Mouse (Mus musculus) midbrain, embryonic 10.5 days (tissue): ENCODE measurements at regions not wholly inside any gene's neighbourhood (a gene's known extent, or its start where the extent isn't known, plus 50 kb on each side); places are given as distances from the start of the nearest gene placed in this dataset.

Source experiments
- DNase-seq: peaks from one replicate; pipeline ENCODE4 v3.0.0-alpha.2; 2017; ENCODE audit warnings: low spot score
- H3K27ac ChIP-seq: fragments of 300-500 bp; sonication (generic); replicated peaks from 2 replicates; pipeline ENCODE4 v1.5.1; 2016; ENCODE audit warnings: mild to moderate bottlenecking
- H3K27me3 ChIP-seq: fragments of 300-500 bp; sonication (generic); 2 replicates; pipeline ENCODE4 v1.6.1; 2016; ENCODE audit warnings: low read depth, mild to moderate bottlenecking; ENCODE audit not compliant: poor library complexity, severe bottlenecking
- H3K36me3 ChIP-seq: fragments of 300-500 bp; sonication (generic); 2 replicates; pipeline ENCODE4 v1.6.1; 2016; ENCODE audit warnings: mild to moderate bottlenecking, moderate library complexity
- H3K4me1 ChIP-seq: fragments of 300-500 bp; sonication (generic); 2 replicates; pipeline ENCODE4 v1.6.1; 2016
- H3K4me3 ChIP-seq: fragments of 300-500 bp; sonication (generic); 2 replicates; pipeline ENCODE4 v1.5.1; 2016; ENCODE audit warnings: mild to moderate bottlenecking, moderate library complexity
- H3K9me3 ChIP-seq: fragments of 300-500 bp; sonication (generic); replicated peaks from 2 replicates; pipeline ENCODE4 v1.6.1; 2016; ENCODE audit warnings: mild to moderate bottlenecking
- WGBS: fragments of 180-500 bp; shearing (Covaris S2); methylation state at CpG from one replicate; pipeline ENCODE4 v1.1.7; 2016; 5-methylcytosine and 5-hydroxymethylcytosine counted together

DNA sequence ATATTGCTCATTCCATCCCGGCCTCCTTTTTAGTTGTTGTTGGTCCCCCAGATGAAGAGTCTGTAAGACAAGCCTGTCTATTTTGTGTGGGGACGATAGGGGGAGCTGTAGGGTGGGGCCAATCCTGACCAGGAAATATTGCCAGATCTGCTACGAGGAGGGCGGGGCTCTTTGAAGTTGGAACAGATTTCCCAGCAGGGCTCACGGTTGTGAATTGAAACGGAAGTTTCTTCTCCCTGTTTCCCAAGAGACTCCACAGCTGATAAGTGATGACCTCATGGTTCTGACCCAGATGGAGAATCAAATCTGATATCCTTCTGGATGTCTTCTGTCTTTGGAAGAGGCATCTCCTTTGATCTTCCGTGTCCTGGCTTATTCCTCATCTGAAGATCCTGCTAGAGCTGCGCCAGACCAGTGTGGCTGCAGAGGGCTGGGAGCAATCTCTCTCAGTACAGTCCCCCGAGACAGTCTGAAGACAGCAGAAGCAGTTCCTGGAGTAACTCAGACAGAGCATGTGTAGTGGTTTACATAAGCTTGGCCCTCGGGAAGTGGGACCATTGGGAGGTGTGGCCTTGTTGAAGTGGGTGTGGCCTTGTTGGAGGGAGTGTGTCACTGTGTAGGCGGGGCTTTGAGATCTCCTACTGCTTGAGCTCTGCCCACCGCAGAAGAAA lies 61.9 kb upstream of the Ctbp2 start:
- Histone ChIP-seq H3K27me3 (no peaks in the 10 kb centered on the region), H3K27ac (no peak overlapping the region), H3K9me3 (no peaks in the 10 kb centered on the region), H3K36me3 (no peaks in the 10 kb centered on the region), H3K4me1 (peaks cover 21% of the 10 kb centered on the region), H3K4me3 (peak overlapping the region; percentile 43)
- peak; percentile 54 for DNase-seq
- 17% methylated on average over 12 of the region's 12 CpGs for WGBS

DNA sequence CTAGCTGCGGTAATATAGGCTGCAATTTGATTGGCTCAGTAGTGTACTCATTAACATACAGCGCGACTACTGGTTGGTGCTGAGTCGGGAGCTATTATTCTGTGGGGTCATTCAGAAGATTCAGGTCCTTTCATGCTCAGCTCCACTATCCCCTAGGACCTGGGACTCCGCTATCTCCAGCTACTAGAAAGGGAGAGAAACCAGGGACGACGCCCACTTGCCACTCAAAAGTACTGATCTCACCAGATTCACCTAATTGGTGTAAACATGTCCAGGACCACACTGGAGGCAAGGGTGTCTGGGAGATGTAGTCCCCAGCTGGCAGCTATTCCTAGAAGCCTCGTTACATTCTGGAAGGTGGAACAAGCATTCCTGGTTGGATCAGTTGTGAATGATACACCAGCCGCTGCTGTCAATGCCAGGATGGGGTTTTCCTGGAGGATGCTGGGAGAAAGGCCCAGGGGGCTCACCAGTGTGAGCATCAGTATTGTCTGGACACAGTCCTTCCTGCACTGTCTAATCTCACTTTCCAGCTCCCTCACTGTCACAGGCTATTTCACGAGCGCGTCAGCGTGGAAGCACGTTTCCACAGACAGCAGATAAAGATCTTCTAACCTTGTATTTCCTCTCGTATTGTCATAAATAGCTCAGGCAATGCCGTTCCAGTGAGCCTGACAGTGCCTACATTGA lies 60.9 kb upstream of the Ctbp2 start:
- Histone ChIP-seq H3K36me3 (no peaks in the 10 kb centered on the region), H3K27me3 (no peaks in the 10 kb centered on the region), H3K27ac (0 out of 2 replicates have a peak overlapping the region, but pooled peaks have one; percentile 6), H3K4me3 (peak overlapping the region; percentile 34), H3K4me1 (peaks cover 21% of the 10 kb centered on the region), H3K9me3 (no peaks in the 10 kb centered on the region)
- DNase-seq, result no peak
- WGBS, result 60% methylated on average over 16 of the region's 16 CpGs

DNA sequence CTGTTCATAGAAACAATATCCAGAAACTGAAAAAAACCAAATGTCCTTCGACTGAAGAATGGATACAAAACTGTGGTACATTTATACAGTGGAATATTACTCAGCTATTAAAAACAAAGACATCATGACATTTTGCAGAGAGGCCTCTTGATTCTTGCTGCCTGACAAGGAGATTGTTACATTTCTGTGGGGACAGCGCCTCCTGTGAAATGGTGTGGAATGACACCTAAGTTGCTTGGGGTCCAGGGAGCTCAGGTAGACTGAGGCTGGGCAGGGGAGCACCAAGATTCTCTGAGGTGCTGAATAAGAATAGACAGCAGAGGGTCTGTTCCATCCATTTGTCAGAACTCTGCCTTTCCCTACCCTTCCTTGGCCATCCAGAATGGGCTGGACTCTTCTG lies 57.2 kb upstream of the Ctbp2 start:
- no peak for DNase-seq
- Histone ChIP-seq H3K9me3 (no peaks in the 10 kb centered on the region), H3K27ac (no peak overlapping the region), H3K36me3 (no peaks in the 10 kb centered on the region), H3K27me3 (no peaks in the 10 kb centered on the region), H3K4me3 (no peak overlapping the region), H3K4me1 (peaks cover 18% of the 10 kb centered on the region)
- 45% methylated on average over 2 of the region's 2 CpGs for WGBS

DNA sequence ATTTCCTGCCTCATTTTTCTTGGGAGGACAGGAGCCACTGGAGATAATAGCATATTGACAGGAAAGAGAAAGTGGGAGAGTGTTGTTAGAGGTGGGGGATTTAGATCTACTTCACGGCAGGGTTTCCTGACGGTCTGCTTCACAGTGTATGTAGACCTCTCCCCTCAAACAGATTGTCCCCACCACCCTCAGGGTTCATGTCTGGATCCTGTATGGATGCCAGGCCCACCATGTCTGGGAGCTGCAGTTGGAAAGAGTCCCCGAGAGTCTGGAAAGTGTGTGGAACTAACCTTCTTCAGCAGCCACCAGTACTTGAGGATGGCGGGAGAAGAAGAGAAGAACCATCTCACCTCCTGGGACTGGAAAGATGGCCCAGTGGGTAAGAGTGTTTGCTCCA lies 53.0 kb upstream of the Ctbp2 start:
- Histone ChIP-seq H3K36me3 (no peaks in the 10 kb centered on the region), H3K9me3 (no peaks in the 10 kb centered on the region), H3K4me3 (no peak overlapping the region), H3K4me1 (no peaks in the 10 kb centered on the region), H3K27me3 (no peaks in the 10 kb centered on the region), H3K27ac (no peak overlapping the region)
- no peak for DNase-seq
- WGBS, result 91% methylated on average over 4 of the region's 4 CpGs

DNA sequence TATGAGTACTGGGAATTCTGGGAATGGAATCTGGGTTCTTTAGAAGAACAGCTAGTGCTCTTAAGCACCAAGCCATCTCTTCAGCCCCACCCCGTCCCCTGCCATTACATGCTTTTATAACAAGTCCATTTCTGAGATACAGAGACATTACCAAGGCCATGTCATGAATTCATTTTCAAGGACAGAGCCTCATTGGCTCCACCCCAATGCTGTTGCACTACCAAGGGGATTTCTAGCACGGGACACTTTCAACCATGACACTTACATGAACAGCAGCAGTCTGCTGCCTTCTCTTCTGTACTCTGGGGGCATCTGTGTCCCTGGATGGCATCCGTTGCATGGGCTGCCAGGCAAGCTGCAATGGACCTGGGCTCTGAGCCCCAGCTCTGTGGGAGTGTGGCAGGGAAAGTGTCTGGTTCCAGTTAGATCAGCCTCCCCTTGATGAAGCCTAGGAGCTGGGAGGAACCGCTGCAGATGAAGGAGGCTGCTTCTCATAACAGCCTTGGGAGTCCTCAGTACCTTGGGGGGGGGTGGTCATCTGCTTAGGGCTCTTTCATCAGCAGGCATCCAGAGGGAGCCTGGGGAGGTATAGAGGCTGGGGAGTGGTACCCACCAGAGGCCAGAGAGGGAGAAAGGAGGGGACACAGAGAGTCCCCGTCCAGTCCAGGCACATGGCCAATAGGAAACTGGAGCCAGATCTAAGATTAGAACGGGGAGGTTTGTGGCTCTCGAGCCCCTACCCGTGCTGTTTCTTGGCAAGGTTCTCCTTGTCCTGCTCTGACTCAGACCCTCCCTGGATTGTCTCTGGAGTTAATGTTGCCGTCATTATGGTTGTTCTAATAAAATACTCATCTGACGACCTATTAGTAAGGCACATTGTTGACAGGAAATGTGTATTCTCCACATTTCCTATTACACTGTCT lies 52.4 kb upstream of the Ctbp2 start:
- Histone ChIP-seq H3K27ac (no peak overlapping the region), H3K36me3 (no peaks in the 10 kb centered on the region), H3K27me3 (no peaks in the 10 kb centered on the region), H3K4me1 (no peaks in the 10 kb centered on the region), H3K4me3 (no peak overlapping the region), H3K9me3 (no peaks in the 10 kb centered on the region)
- DNase-seq, result no peak
- 79% methylated on average over 10 of the region's 10 CpGs for WGBS
